Mouse (Mus musculus) liver, postnatal 0 days (tissue): ENCODE measurements at regions not wholly inside any gene's neighbourhood (a gene's known extent, or its start where the extent isn't known, plus 50 kb on each side); places are given as distances from the start of the nearest gene placed in this dataset.

Experiments used
- ATAC-seq: fragments of 200-750 bp; cut with Nextera tagmentation; 2 replicates; pipeline ENCODE4 v1.8.0; 2017; ENCODE audit warnings: mild to moderate bottlenecking, moderate library complexity
- DNase-seq: peaks from one replicate; pipeline ENCODE4 v3.0.0-alpha.2; 2016
- H3K27ac ChIP-seq: fragments of 300-500 bp; sonication (generic); 2 replicates; pipeline ENCODE4 v1.5.1; 2014; ENCODE audit warnings: antibody characterized with exemption, moderate library complexity, mild to moderate bottlenecking, low read depth
- H3K27me3 ChIP-seq: fragments of 300-500 bp; sonication (generic); 2 replicates; pipeline ENCODE4 v1.6.1; 2014; ENCODE audit warnings: low read length, control low read depth, mixed read lengths; ENCODE audit not compliant: insufficient read depth
- H3K36me3 ChIP-seq: fragments of 300-500 bp; sonication (generic); replicated peaks from 2 replicates; pipeline ENCODE4 v1.6.1; 2014; ENCODE audit warnings: mild to moderate bottlenecking, control low read depth, low read length, moderate library complexity, mixed read lengths; ENCODE audit not compliant: insufficient read depth
- H3K4me1 ChIP-seq: fragments of 300-500 bp; sonication (generic); 2 replicates; pipeline ENCODE4 v1.6.1; 2014; ENCODE audit warnings: antibody characterized with exemption, mild to moderate bottlenecking, control low read depth; ENCODE audit not compliant: insufficient read depth
- H3K4me2 ChIP-seq: fragments of 300-500 bp; sonication (generic); 2 replicates; pipeline ENCODE4 v1.6.1; 2014; ENCODE audit warnings: low read depth, mild to moderate bottlenecking, low read length, moderate library complexity, mixed read lengths
- H3K4me3 ChIP-seq: fragments of 300-500 bp; sonication (generic); 2 replicates; pipeline ENCODE4 v1.5.1; 2014; ENCODE audit warnings: low read depth, low read length
- H3K9ac ChIP-seq: fragments of 300-500 bp; sonication (generic); replicated peaks from 2 replicates; pipeline ENCODE4 v1.6.1; 2014; ENCODE audit warnings: mild to moderate bottlenecking, moderate library complexity
- H3K9me3 ChIP-seq: fragments of 300-500 bp; sonication (generic); 2 replicates; pipeline ENCODE4 v1.6.1; 2016; ENCODE audit warnings: mild to moderate bottlenecking, control low read depth, low read length, mixed read lengths
- CTCF ChIP-seq: sonication (generic); IDR thresholded peaks from 2 replicates; pipeline ENCODE4 v1.5.1; 2016; ENCODE audit warnings: antibody characterized with exemption, low read depth
- EP300 ChIP-seq: IDR thresholded peaks from 2 replicates; pipeline ENCODE4 v1.6.1; 2016; ENCODE audit warnings: antibody characterized with exemption, low read depth, mild to moderate bottlenecking
- WGBS: fragments of 180-500 bp; shearing (Covaris S2); extraction: QIAGEN DNeasy Blood & Tissue Kit; methylation state at CpG from one replicate; pipeline ENCODE4 v1.1.7; 2014; ENCODE audit not compliant: insufficient replicate concordance; 5-methylcytosine and 5-hydroxymethylcytosine counted together

GRCm38 (mm10) chr4:56039327-56039726 lies 507.1 kb upstream of the Klf4 start:
- Histone ChIP-seq H3K27me3 (no peaks in the 10 kb centered on the region), H3K9ac (no peak overlapping the region), H3K4me1 (no peaks in the 10 kb centered on the region), H3K9me3 (no peaks in the 10 kb centered on the region), H3K27ac (no peak overlapping the region), H3K4me3 (no peak overlapping the region), H3K36me3 (no peaks in the 10 kb centered on the region), H3K4me2 (no peak overlapping the region)
- 77% methylated on average over 4 of the region's 4 CpGs for WGBS
- DNase-seq (no peak), ATAC-seq (no peak)
- no peak for TF ChIP-seq CTCF
- TF ChIP-seq EP300: no peak

- 74% methylated on average over 6 of the region's 6 CpGs for WGBS
- ATAC-seq (no peak), DNase-seq (no peak)
- no peak overlapping the region for H3K9ac ChIP-seq
- no peaks in the 10 kb centered on the region for H3K9me3 ChIP-seq
- H3K4me3 ChIP-seq: no peak overlapping the region
- H3K27ac ChIP-seq: no peak overlapping the region
- TF ChIP-seq CTCF (no peak), EP300 (no peak)
- H3K27me3 ChIP-seq: no peaks in the 10 kb centered on the region
- no peaks in the 10 kb centered on the region for H3K36me3 ChIP-seq
- H3K4me1 ChIP-seq: no peaks in the 10 kb centered on the region
- no peak overlapping the region for H3K4me2 ChIP-seq
Observed at GRCm38 (mm10) chr4:56036334-56036733, 504.1 kb upstream of the Klf4 start.

DNA sequence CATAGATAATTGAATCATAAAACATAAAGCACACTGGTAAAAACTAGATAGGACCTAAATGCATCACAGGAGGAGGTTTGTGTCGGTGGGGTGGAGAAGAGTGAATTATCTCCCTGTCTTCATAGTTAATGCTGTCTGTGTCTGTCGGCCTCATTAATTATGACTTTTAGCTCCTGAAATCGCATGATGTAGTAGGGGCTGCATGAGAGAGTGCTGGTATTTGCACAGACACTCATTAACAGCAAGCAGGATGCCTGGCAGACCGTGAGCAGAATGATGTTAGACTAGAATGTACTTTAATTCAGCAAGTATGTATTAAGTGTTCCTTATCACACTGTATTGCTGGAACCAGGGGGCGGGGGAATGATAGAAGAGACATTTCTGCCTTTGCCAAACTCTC lies 503.3 kb upstream of the Klf4 start:
- Histone ChIP-seq H3K4me1 (no peaks in the 10 kb centered on the region), H3K9me3 (no peaks in the 10 kb centered on the region), H3K27ac (no peak overlapping the region), H3K9ac (no peak overlapping the region), H3K4me3 (no peak overlapping the region), H3K36me3 (no peaks in the 10 kb centered on the region), H3K27me3 (no peaks in the 10 kb centered on the region), H3K4me2 (no peak overlapping the region)
- ATAC-seq: no peak
- TF ChIP-seq EP300: no peak
- no peak for TF ChIP-seq CTCF
- no peak for DNase-seq
- 68% methylated on average over 5 of the region's 5 CpGs for WGBS

GRCm38 (mm10) chr4:56028441-56028840 lies 496.2 kb upstream of the Klf4 start:
- Histone ChIP-seq H3K4me3 (no peak overlapping the region), H3K9me3 (no peaks in the 10 kb centered on the region), H3K27ac (no peak overlapping the region), H3K4me1 (no peaks in the 10 kb centered on the region), H3K9ac (no peak overlapping the region), H3K36me3 (no peaks in the 10 kb centered on the region), H3K4me2 (no peak overlapping the region), H3K27me3 (no peaks in the 10 kb centered on the region)
- ATAC-seq (no peak), DNase-seq (no peak)
- TF ChIP-seq EP300: no peak
- WGBS: 82% methylated on average over 3 of the region's 3 CpGs

GRCm38 (mm10) chr4:56027258-56027657 lies 495.0 kb upstream of the Klf4 start:
- H3K4me1 ChIP-seq: no peaks in the 10 kb centered on the region
- H3K9me3 ChIP-seq: no peaks in the 10 kb centered on the region
- no peak for DNase-seq
- ATAC-seq: no peak
- no peak overlapping the region for H3K9ac ChIP-seq
- H3K4me3 ChIP-seq: no peak overlapping the region
- WGBS: 84% methylated on average over 6 of the region's 6 CpGs
- H3K4me2 ChIP-seq: no peak overlapping the region
- no peak for TF ChIP-seq EP300
- H3K36me3 ChIP-seq: no peaks in the 10 kb centered on the region
- H3K27ac ChIP-seq: no peak overlapping the region
- H3K27me3 ChIP-seq: no peaks in the 10 kb centered on the region

- DNase-seq (no peak), ATAC-seq (no peak)
- Histone ChIP-seq H3K9me3 (no peaks in the 10 kb centered on the region), H3K27me3 (no peaks in the 10 kb centered on the region), H3K27ac (no peak overlapping the region), H3K4me1 (no peaks in the 10 kb centered on the region), H3K36me3 (no peaks in the 10 kb centered on the region), H3K9ac (no peak overlapping the region), H3K4me3 (no peak overlapping the region), H3K4me2 (no peak overlapping the region)
- no peak for TF ChIP-seq EP300
- TF ChIP-seq CTCF: no peak
Observed at GRCm38 (mm10) chr4:56024478-56024877, 492.2 kb upstream of the Klf4 start.

GRCm38 (mm10) chr4:56018212-56018611 lies 485.9 kb upstream of the Klf4 start:
- WGBS: 83% methylated on average over 8 of the region's 8 CpGs
- TF ChIP-seq CTCF: no peak
- TF ChIP-seq EP300: no peak

More at GRCm38 (mm10) chr4:56018212-56018611, 485.9 kb upstream of the Klf4 start:
- H3K27ac ChIP-seq: no peak overlapping the region
- H3K36me3 ChIP-seq: no peaks in the 10 kb centered on the region
- no peak overlapping the region for H3K9ac ChIP-seq
- H3K4me3 ChIP-seq: no peak overlapping the region
- no peaks in the 10 kb centered on the region for H3K9me3 ChIP-seq
- ATAC-seq (no peak), DNase-seq (no peak)
- no peak overlapping the region for H3K4me2 ChIP-seq
- H3K27me3 ChIP-seq: no peaks in the 10 kb centered on the region
- H3K4me1 ChIP-seq: no peaks in the 10 kb centered on the region
